ENCODE assay signal across 23 mouse cellular contexts in genomic region chr11:44504146-44504545, GRCm38 (mm10). TPM values are rescaled to one million over a fixed set of nuclear protein-coding genes. Genes with fewer than 3 reads are reported as not detected.
DNase-seq lines count a peak whose midpoint lies in the region; ATAC-seq and TF ChIP-seq lines count a peak whose summit lies in the region.
"Had no signal": no experiment of that assay in that cellular context is flagged by ENCODE, and none has a peak within 500 bp of the region (broad histone marks: within the 10 kb centered on the region; RNA-seq: fewer than 3 reads in every experiment).

No protein-coding gene starts in this region.

- no peak for TF ChIP-seq POLR2A in bone marrow macrophage, adult 2 months (IDR thresholded peaks at IDR 0.05; ENCODE audit: borderline replicate concordance, low read depth, low read length)

- no peaks in the 10 kb centered on the region for H3K4me1 ChIP-seq in lung, embryonic 14.5 days (ENCODE audit: insufficient read depth)
- no peaks in the 10 kb centered on the region for H3K4me1 ChIP-seq in lung, postnatal 0 days (ENCODE audit: insufficient read depth, low read depth, low read length)
- H3K4me1 ChIP-seq in bone marrow macrophage, adult 2 months (ENCODE audit: control insufficient read depth, insufficient read depth, low read length): peaks cover 28% of the 10 kb centered on the region
- peaks cover 15% of the 10 kb centered on the region for H3K4me1 ChIP-seq in liver, postnatal 0 days (ENCODE audit: insufficient read depth)
- H3K4me1 ChIP-seq: megakaryocyte, embryonic 14.5 days had no signal

- DNase-seq in lung, embryonic 14.5 days: peak; percentile 40
- no peak for DNase-seq in lung, postnatal 0 days (ENCODE audit: low spot score)
- no peak for DNase-seq in liver, postnatal 0 days
- DNase-seq in right cerebral cortex, postnatal 25 days: no peak
- no peak for DNase-seq in adrenal gland, postnatal 10 days
- no peak for DNase-seq in layer of hippocampus, adult 8-10 months (ENCODE audit: low spot score in 2 of 2)
- DNase-seq: cerebellum, adult 8-10 months; heart, postnatal 10 days; kidney, postnatal 10 days; layer of hippocampus, postnatal 36 days; lung, postnatal 10 days; midbrain, embryonic 14.5 days had no signal

- no peak overlapping the region for H3K4me3 ChIP-seq in lung, embryonic 14.5 days (ENCODE audit: low read depth, low read length)
- no peak overlapping the region for H3K4me3 ChIP-seq in lung, postnatal 0 days (ENCODE audit: low read depth, low read length)
- H3K4me3 ChIP-seq in bone marrow macrophage, adult 2 months (ENCODE audit: insufficient read depth, low read length): no peak overlapping the region
- H3K4me3 ChIP-seq in liver, postnatal 0 days (ENCODE audit: low read depth, low read length): no peak overlapping the region
- H3K4me3 ChIP-seq: erythroblast, embryonic 14.5 days; forebrain, embryonic 13.5 days; megakaryocyte, embryonic 14.5 days; myocyte had no signal

- H3K36me3 ChIP-seq in lung, embryonic 14.5 days (ENCODE audit: insufficient read depth): no peaks in the 10 kb centered on the region
- no peaks in the 10 kb centered on the region for H3K36me3 ChIP-seq in lung, postnatal 0 days (ENCODE audit: insufficient read depth, low read length)
- no peaks in the 10 kb centered on the region for H3K36me3 ChIP-seq in liver, postnatal 0 days (replicated peaks; ENCODE audit: insufficient read depth, low read length)
- H3K36me3 ChIP-seq: G1E had no signal

- H3K27me3 ChIP-seq in lung, embryonic 14.5 days (ENCODE audit: insufficient read depth, low read length): no peaks in the 10 kb centered on the region
- H3K27me3 ChIP-seq in lung, postnatal 0 days (replicated peaks; ENCODE audit: insufficient read depth, low read length): no peaks in the 10 kb centered on the region
- no peaks in the 10 kb centered on the region for H3K27me3 ChIP-seq in liver, postnatal 0 days (ENCODE audit: insufficient read depth, low read length)
- H3K27me3 ChIP-seq: forebrain, embryonic 13.5 days had no signal

- H3K9me3 ChIP-seq in lung, embryonic 14.5 days (ENCODE audit: low read depth, low read length): no peaks in the 10 kb centered on the region
- no peaks in the 10 kb centered on the region for H3K9me3 ChIP-seq in lung, postnatal 0 days (ENCODE audit: low read length)
- H3K9me3 ChIP-seq in liver, postnatal 0 days (ENCODE audit: low read length): no peaks in the 10 kb centered on the region
- H3K9me3 ChIP-seq: forebrain, embryonic 13.5 days had no signal

- H3K27ac ChIP-seq in lung, embryonic 14.5 days (ENCODE audit: low read depth): no peak overlapping the region
- no peak overlapping the region for H3K27ac ChIP-seq in lung, postnatal 0 days (ENCODE audit: low read length)
- peak overlapping the region; percentile 65 for H3K27ac ChIP-seq in bone marrow macrophage, adult 2 months (ENCODE audit: insufficient read depth, low read depth, low read length)
- 0 out of 2 replicates have a peak overlapping the region, but pooled peaks have one; percentile 26 for H3K27ac ChIP-seq in liver, postnatal 0 days (ENCODE audit: low read depth)
- H3K27ac ChIP-seq: forebrain, embryonic 13.5 days; hindbrain, embryonic 14.5 days; stomach, postnatal 0 days had no signal

- no peak overlapping the region for H3K4me2 ChIP-seq in lung, embryonic 14.5 days
- H3K4me2 ChIP-seq in lung, postnatal 0 days (replicated peaks; ENCODE audit: low read depth, low read length): no peak overlapping the region
- H3K4me2 ChIP-seq in liver, postnatal 0 days (ENCODE audit: low read depth, low read length): no peak overlapping the region
- H3K4me2 ChIP-seq: forebrain, embryonic 13.5 days; heart, embryonic 11.5 days; hindbrain, embryonic 14.5 days had no signal

- TF ChIP-seq CTCF in lung, embryonic 14.5 days (IDR thresholded peaks at IDR 0.05; ENCODE audit: low read depth): no peak
- TF ChIP-seq CTCF in lung, postnatal 0 days (IDR thresholded peaks at IDR 0.05): no peak
- TF ChIP-seq CTCF in bone marrow macrophage, adult 2 months (IDR thresholded peaks at IDR 0.05; ENCODE audit: low read depth, low read length): no peak
- no peak for TF ChIP-seq CTCF in liver, postnatal 0 days (IDR thresholded peaks at IDR 0.05; ENCODE audit: low read depth)

- ATAC-seq in lung, embryonic 14.5 days (ENCODE audit: insufficient read depth): no peak
- ATAC-seq in lung, postnatal 0 days: no peak
- ATAC-seq in liver, postnatal 0 days: no peak
- ATAC-seq: CD4-positive, CD25-positive, alpha-beta regulatory T cell, adult 4 months; forebrain, embryonic 13.5 days; intestine, postnatal 0 days had no signal

- no peak for TF ChIP-seq EP300 in lung, postnatal 0 days (IDR thresholded peaks at IDR 0.05)
- no peak for TF ChIP-seq EP300 in liver, postnatal 0 days (IDR thresholded peaks at IDR 0.05; ENCODE audit: low read depth)

- no peak overlapping the region for H3K9ac ChIP-seq in lung, embryonic 14.5 days
- H3K9ac ChIP-seq in lung, postnatal 0 days (replicated peaks; ENCODE audit: low read depth): no peak overlapping the region
- no peak overlapping the region for H3K9ac ChIP-seq in liver, postnatal 0 days (replicated peaks)
- H3K9ac ChIP-seq: forebrain, embryonic 13.5 days; hindbrain, embryonic 14.5 days had no signal

- 83% methylated on average over 7 of the region's 7 CpGs for WGBS in lung, embryonic 14.5 days
- WGBS in lung, postnatal 0 days: 65% methylated on average over 7 of the region's 7 CpGs
- WGBS in liver, postnatal 0 days (ENCODE audit: insufficient replicate concordance): 71% methylated on average over 7 of the region's 7 CpGs

RNA-seq across cellular contexts. Expression of gene Rnf145, which starts 14.6 kb away (rescaled TPM):
- 85.7 and 89.5 TPM in 2 replicates for polyA plus RNA-seq in lung, embryonic 14.5 days (2014; fragmentation: Nextera tagmentation; extraction: Ambion mirVana)
- polyA plus RNA-seq in lung, postnatal 0 days (2015; fragmentation: Nextera tagmentation; extraction: Ambion mirVana): 71.9 and 79.9 TPM in 2 replicates
- polyA plus RNA-seq in bone marrow macrophage, adult 2 months (2012; ENCODE audit: insufficient read depth, insufficient read length, missing spikeins): 36.2 and 43.3 TPM in 2 replicates
- polyA plus RNA-seq in liver, postnatal 0 days (2015; fragmentation: Nextera tagmentation; extraction: Ambion mirVana): 31.9 and 32.7 TPM in 2 replicates
- total RNA-seq in adrenal gland, postnatal 10 days (2021): 10 to 100 TPM; 49.3 to 74.8 TPM
- 100 to 1,000 TPM in 1 of 4 experiments, 10 to 100 TPM in 3; 77.6 to 108 (median 86.9) TPM for total RNA-seq in layer of hippocampus, adult 8-10 months (2022)

RNA-seq across cellular contexts. Expression of gene Ublcp1, which starts 33.8 kb away (rescaled TPM):
- polyA plus RNA-seq in lung, embryonic 14.5 days (2014; fragmentation: Nextera tagmentation; extraction: Ambion mirVana): 68.6 and 73.1 TPM in 2 replicates
- 55.5 and 60.5 TPM in 2 replicates for polyA plus RNA-seq in lung, postnatal 0 days (2015; fragmentation: Nextera tagmentation; extraction: Ambion mirVana)
- polyA plus RNA-seq in bone marrow macrophage, adult 2 months (2012; ENCODE audit: insufficient read depth, insufficient read length, missing spikeins): 9.7 and 16.5 TPM in 2 replicates
- polyA plus RNA-seq in liver, postnatal 0 days (2015; fragmentation: Nextera tagmentation; extraction: Ambion mirVana): 40.8 and 40.9 TPM in 2 replicates
- 10 to 100 TPM; 37.1 to 39.6 TPM for total RNA-seq in adrenal gland, postnatal 10 days (2021)
- total RNA-seq in layer of hippocampus, adult 8-10 months (2022): 10 to 100 TPM; 47.9 to 53.0 (median 48.9) TPM

Comparison
In these comparisons a context has a peak if more than half of its experiments do, and no peak if none do; other contexts are left out.
1. H3K27ac ChIP-seq: peak in bone marrow macrophage, adult 2 months (single experiment) and liver, postnatal 0 days (single experiment); none in lung, embryonic 14.5 days (single experiment) and lung, postnatal 0 days (single experiment).